Mouse (Mus musculus): ENCODE data around the gene Tmem143. TPM values are rescaled to one million over a fixed set of nuclear protein-coding genes. Genes with fewer than 3 reads are reported as not detected.

Tmem143 gene
- polyA plus RNA-seq, 1 experiment from 2014 or later: 6.8 TPM

GRCm38 (mm10) chr7:45919761-45920160, 23.0 kb downstream of the Tmem143 start:
- H3K9me3 ChIP-seq (ENCODE audit: control insufficient read depth): no peaks in the 10 kb centered on the region
- H3K4me1 ChIP-seq (replicated peaks; ENCODE audit: control insufficient read depth, insufficient read depth, low read length): peaks cover 8% of the 10 kb centered on the region; the same call in 1 of the 2 replicates
- ATAC-seq: no peak
- peak overlapping the region; percentile 57 for H3K4me2 ChIP-seq (replicated peaks; ENCODE audit: low read depth)
- H3K27ac ChIP-seq (ENCODE audit: low read depth, low read length): no peak overlapping the region
- H3K4me3 ChIP-seq (ENCODE audit: low read depth, low read length): 0 out of 2 replicates have a peak overlapping the region, but pooled peaks have one; percentile 46
- no peak overlapping the region for H3K9ac ChIP-seq (ENCODE audit: low read depth, low read length)
- peaks cover 12% of the 10 kb centered on the region; the same call in 1 of the 2 replicates for H3K36me3 ChIP-seq (ENCODE audit: control insufficient read depth, insufficient read depth)
- 64% methylated on average over 4 of the region's 4 CpGs for WGBS
- H3K27me3 ChIP-seq (replicated peaks; ENCODE audit: control insufficient read depth, insufficient read depth, low read length): no peaks in the 10 kb centered on the region
- TF ChIP-seq CTCF (IDR thresholded peaks at IDR 0.05; ENCODE audit: low read depth): no peak

- H3K4me2 ChIP-seq (replicated peaks; ENCODE audit: low read depth): peak overlapping the region; percentile 57
These were observed 24.0 kb downstream of the Tmem143 start for GRCm38 (mm10) chr7:45920583-45921241.

GRCm38 (mm10) chr7:45921242-45921621, 24.5 kb downstream of the Tmem143 start, which contains the start of gene Emp3:
TSS of gene Emp3 (minus strand) at chr7:45921404.
- no peaks in the 10 kb centered on the region for H3K27me3 ChIP-seq (replicated peaks; ENCODE audit: control insufficient read depth, insufficient read depth, low read length)
- peak within 1 kb of the TSS; percentile 51; the same call in 1 of the 2 replicates for H3K9ac ChIP-seq (ENCODE audit: low read depth, low read length)
- H3K4me3 ChIP-seq (ENCODE audit: low read depth, low read length): peak within 1 kb of the TSS; percentile 46
- H3K36me3 ChIP-seq (ENCODE audit: control insufficient read depth, insufficient read depth): peaks cover 7% of the 10 kb centered on the region; the same call in 1 of the 2 replicates
- ATAC-seq: no peak
- no peaks in the 10 kb centered on the region for H3K9me3 ChIP-seq (ENCODE audit: control insufficient read depth)
- peak within 1 kb of the TSS; percentile 57 for H3K4me2 ChIP-seq (replicated peaks; ENCODE audit: low read depth)
- no peak for TF ChIP-seq CTCF (IDR thresholded peaks at IDR 0.05; ENCODE audit: low read depth)
- WGBS: 11% methylated on average over 9 of the region's 9 CpGs
- H3K27ac ChIP-seq (ENCODE audit: low read depth, low read length): peak within 1 kb of the TSS; percentile 85
- H3K4me1 ChIP-seq (replicated peaks; ENCODE audit: control insufficient read depth, insufficient read depth, low read length): peaks cover 8% of the 10 kb centered on the region; the same call in 1 of the 2 replicates

More at GRCm38 (mm10) chr7:45920583-45921241, 24.0 kb downstream of the Tmem143 start:
- peaks cover 8% of the 10 kb centered on the region; the same call in 1 of the 2 replicates for H3K4me1 ChIP-seq (replicated peaks; ENCODE audit: control insufficient read depth, insufficient read depth, low read length)
- no peak for TF ChIP-seq CTCF (IDR thresholded peaks at IDR 0.05; ENCODE audit: low read depth)
- H3K9me3 ChIP-seq (ENCODE audit: control insufficient read depth): no peaks in the 10 kb centered on the region
- H3K27me3 ChIP-seq (replicated peaks; ENCODE audit: control insufficient read depth, insufficient read depth, low read length): no peaks in the 10 kb centered on the region
- H3K36me3 ChIP-seq (ENCODE audit: control insufficient read depth, insufficient read depth): peaks cover 12% of the 10 kb centered on the region; the same call in 1 of the 2 replicates
- ATAC-seq: no peak
- H3K9ac ChIP-seq (ENCODE audit: low read depth, low read length): peak overlapping the region; percentile 51; the same call in 1 of the 2 replicates
- H3K4me3 ChIP-seq (ENCODE audit: low read depth, low read length): peak overlapping the region; percentile 46
- WGBS: 28% methylated on average over 9 of the region's 9 CpGs
- peak overlapping the region; percentile 79 for H3K27ac ChIP-seq (ENCODE audit: low read depth, low read length)

- no peak overlapping the region for H3K9ac ChIP-seq (ENCODE audit: low read depth, low read length)
These were observed 25.3 kb downstream of the Tmem143 start for GRCm38 (mm10) chr7:45921950-45922600.

GRCm38 (mm10) chr7:45922928-45923761, 26.4 kb downstream of the Tmem143 start:
- Histone ChIP-seq H3K4me1 (replicated peaks; ENCODE audit: control insufficient read depth, insufficient read depth, low read length) (peaks cover 8% of the 10 kb centered on the region; the same call in 1 of the 2 replicates), H3K4me2 (replicated peaks; ENCODE audit: low read depth) (peak overlapping the region; percentile 65), H3K27ac (ENCODE audit: low read depth, low read length) (peak overlapping the region; percentile 85), H3K9me3 (ENCODE audit: control insufficient read depth) (no peaks in the 10 kb centered on the region), H3K4me3 (ENCODE audit: low read depth, low read length) (peak overlapping the region; percentile 43), H3K27me3 (replicated peaks; ENCODE audit: control insufficient read depth, insufficient read depth, low read length) (no peaks in the 10 kb centered on the region), H3K36me3 (ENCODE audit: control insufficient read depth, insufficient read depth) (no peaks in the 10 kb centered on the region), H3K9ac (ENCODE audit: low read depth, low read length) (peak overlapping the region; percentile 49; the same call in 1 of the 2 replicates)
- under 1% methylated on average over 37 of the region's 37 CpGs for WGBS
- ATAC-seq: peak; percentile 93
- no peak for TF ChIP-seq CTCF (IDR thresholded peaks at IDR 0.05; ENCODE audit: low read depth)

More at GRCm38 (mm10) chr7:45921950-45922600, 25.3 kb downstream of the Tmem143 start:
- ATAC-seq: no peak
- no peak for TF ChIP-seq CTCF (IDR thresholded peaks at IDR 0.05; ENCODE audit: low read depth)
- 81% methylated on average over 12 of the region's 12 CpGs for WGBS
- H3K9me3 ChIP-seq (ENCODE audit: control insufficient read depth): no peaks in the 10 kb centered on the region
- peaks cover 8% of the 10 kb centered on the region; the same call in 1 of the 2 replicates for H3K4me1 ChIP-seq (replicated peaks; ENCODE audit: control insufficient read depth, insufficient read depth, low read length)
- peaks cover 5% of the 10 kb centered on the region; the same call in 1 of the 2 replicates for H3K36me3 ChIP-seq (ENCODE audit: control insufficient read depth, insufficient read depth)
- H3K4me3 ChIP-seq (ENCODE audit: low read depth, low read length): no peak overlapping the region
- peak overlapping the region; percentile 85 for H3K27ac ChIP-seq (ENCODE audit: low read depth, low read length)
- H3K27me3 ChIP-seq (replicated peaks; ENCODE audit: control insufficient read depth, insufficient read depth, low read length): no peaks in the 10 kb centered on the region
- H3K4me2 ChIP-seq (replicated peaks; ENCODE audit: low read depth): no peak overlapping the region; the same call in 1 of the 2 replicates
